Mouse (Mus musculus) lung, adult 2 months (tissue): Measurements from ENCODE around the gene Kif18b. TPM values are rescaled to one million over a fixed set of nuclear protein-coding genes. Genes with fewer than 3 reads are reported as not detected.

Source experiments
- DNase-seq: peaks from one replicate; pipeline ENCODE4 v3.0.0; 2022
- H3K4me1 ChIP-seq: fragments of 200-500 bp; 2 replicates; pipeline ENCODE4 v1.6.1; 2011; ENCODE audit warnings: low read length; ENCODE audit not compliant: control insufficient read depth, insufficient read depth
- H3K4me3 ChIP-seq: fragments of 200-500 bp; replicated peaks from 2 replicates; pipeline ENCODE3; 2011; ENCODE audit warnings: low read depth, mild to moderate bottlenecking, control low read depth, low read length; ENCODE audit errors: extremely low read depth
- CTCF ChIP-seq: fragments of 200-500 bp; IDR thresholded peaks from 2 replicates; pipeline ENCODE4 v1.5.1; 2011; ENCODE audit warnings: mild to moderate bottlenecking, low read length, control low read depth; ENCODE audit not compliant: insufficient read depth
- POLR2A ChIP-seq: fragments of 200-500 bp; IDR thresholded peaks from 2 replicates; pipeline ENCODE4 v1.6.1; 2011; ENCODE audit warnings: low read depth, mild to moderate bottlenecking, control low read depth, low read length, borderline replicate concordance; ENCODE audit errors: extremely low read depth
- WGBS: fragments of 180-500 bp; shearing (Covaris S2); methylation state at CpG from one replicate; pipeline ENCODE4 v1.1.7; 2018; 5-methylcytosine and 5-hydroxymethylcytosine counted together
- polyA plus RNA-seq: library from polyadenylated mRNA; depleted of rRNA; stranded (reverse); fragments of >200 nt; gene quantifications from 2 replicates; pipeline ENCODE4 v1.2.3, GENCODE M21; 2012; rRNA removed

Gene Kif18b
- polyA plus RNA-seq, result 0.61 and 0.99 TPM in 2 replicates

- TF ChIP-seq POLR2A (no peak), CTCF (no peak)
- under 1% methylated on average over 62 of the region's 62 CpGs for WGBS
- no peaks in the 10 kb centered on the region for H3K4me1 ChIP-seq
- DNase-seq, result peak; percentile 86
- H3K4me3 ChIP-seq, result peak within 1 kb of the TSS; percentile 75
These were observed at the start of gene Kif18b for GRCm38 (mm10) chr11:102924557-102925350. Gene Kif18b (minus strand): TSS chr11:102925124.

GRCm38 (mm10) chr11:102972326-102972725 is 47.4 kb upstream of the Kif18b start:
- no peak overlapping the region for H3K4me3 ChIP-seq
- TF ChIP-seq POLR2A, result no peak
- no peak for TF ChIP-seq CTCF
- H3K4me1 ChIP-seq, result no peaks in the 10 kb centered on the region
- DNase-seq, result no peak
- WGBS, result 48% methylated on average over 1 of the region's 1 CpGs

- WGBS, result 25% methylated on average over 5 of the region's 5 CpGs
- no peaks in the 10 kb centered on the region for H3K4me1 ChIP-seq
- no peak for DNase-seq
These were observed 46.7 kb upstream of the Kif18b start for GRCm38 (mm10) chr11:102971604-102972003.

GRCm38 (mm10) chr11:102964547-102965091 is 39.7 kb upstream of the Kif18b start:
- Histone ChIP-seq H3K4me1 (no peaks in the 10 kb centered on the region), H3K4me3 (no peak overlapping the region)
- WGBS, result 63% methylated on average over 16 of the region's 16 CpGs
- DNase-seq, result peak; percentile 29
- TF ChIP-seq CTCF (no peak), POLR2A (no peak)

More at GRCm38 (mm10) chr11:102971604-102972003, 46.7 kb upstream of the Kif18b start:
- no peak for TF ChIP-seq POLR2A
- no peak for TF ChIP-seq CTCF
- H3K4me3 ChIP-seq, result no peak overlapping the region

- Histone ChIP-seq H3K4me1 (no peaks in the 10 kb centered on the region), H3K4me3 (no peak overlapping the region)
- DNase-seq, result no peak
- 29% methylated on average over 24 of the region's 24 CpGs for WGBS
- no peak for TF ChIP-seq CTCF
- no peak for TF ChIP-seq POLR2A
These were observed 39.1 kb upstream of the Kif18b start for GRCm38 (mm10) chr11:102963855-102964546.

- Histone ChIP-seq H3K4me3 (no peak overlapping the region), H3K4me1 (no peaks in the 10 kb centered on the region)
- no peak for DNase-seq
- 27% methylated on average over 16 of the region's 16 CpGs for WGBS
- TF ChIP-seq CTCF (no peak), POLR2A (no peak)
These were observed 38.4 kb upstream of the Kif18b start for GRCm38 (mm10) chr11:102963246-102963854.

- TF ChIP-seq POLR2A, result no peak
- no peak for TF ChIP-seq CTCF
- Histone ChIP-seq H3K4me3 (no peak overlapping the region), H3K4me1 (no peaks in the 10 kb centered on the region)
- WGBS, result 52% methylated on average over 7 of the region's 7 CpGs
- DNase-seq, result no peak
These were observed 37.9 kb upstream of the Kif18b start for GRCm38 (mm10) chr11:102962861-102963245.

GRCm38 (mm10) chr11:102961082-102961481 is 36.2 kb upstream of the Kif18b start:
- no peak for TF ChIP-seq POLR2A
- no peak for TF ChIP-seq CTCF
- peaks cover 5% of the 10 kb centered on the region for H3K4me1 ChIP-seq
- DNase-seq, result no peak
- no peak overlapping the region for H3K4me3 ChIP-seq
- WGBS, result 86% methylated on average over 4 of the region's 4 CpGs

GRCm38 (mm10) chr11:102958870-102959269 is 33.9 kb upstream of the Kif18b start:
- no peak for DNase-seq
- 94% methylated on average over 1 of the region's 1 CpGs for WGBS
- no peak for TF ChIP-seq CTCF
- no peak for TF ChIP-seq POLR2A
- Histone ChIP-seq H3K4me1 (peaks cover 5% of the 10 kb centered on the region), H3K4me3 (no peak overlapping the region)
